Mouse (Mus musculus) heart, embryonic 12.5 days (tissue): ENCODE measurements around the gene Mapre1. TPM values are rescaled to one million over a fixed set of nuclear protein-coding genes. Genes with fewer than 3 reads are reported as not detected.
A peak's percentile ranks its signal among the peaks of the same experiment; 100 is the strongest.

Source experiments
- ATAC-seq: fragments of 200-750 bp; cut with Nextera tagmentation; 2 replicates; pipeline ENCODE4 v1.8.0; 2017; ENCODE audit warnings: moderate TSS enrichment, moderate library complexity; ENCODE audit not compliant: insufficient number of reproducible peaks, low FRiP score
- H3K27ac ChIP-seq: fragments of 300-500 bp; sonication (generic); 2 replicates; pipeline ENCODE4 v1.5.1; 2016; ENCODE audit warnings: mild to moderate bottlenecking, moderate library complexity; ENCODE audit not compliant: poor library complexity, severe bottlenecking
- H3K27me3 ChIP-seq: fragments of 300-500 bp; sonication (generic); replicated peaks from 2 replicates; pipeline ENCODE4 v1.6.1; 2016; ENCODE audit warnings: mild to moderate bottlenecking, moderate library complexity
- H3K36me3 ChIP-seq: fragments of 300-500 bp; sonication (generic); 2 replicates; pipeline ENCODE4 v1.6.1; 2016; ENCODE audit warnings: mild to moderate bottlenecking, moderate library complexity
- H3K4me1 ChIP-seq: fragments of 300-500 bp; sonication (generic); replicated peaks from 2 replicates; pipeline ENCODE4 v1.6.1; 2016; ENCODE audit warnings: mild to moderate bottlenecking
- H3K4me2 ChIP-seq: fragments of 300-500 bp; sonication (generic); 2 replicates; pipeline ENCODE4 v1.6.1; 2016; ENCODE audit warnings: mild to moderate bottlenecking, moderate library complexity
- H3K4me3 ChIP-seq: fragments of 300-500 bp; sonication (generic); 2 replicates; pipeline ENCODE4 v1.5.1; 2016; ENCODE audit warnings: mild to moderate bottlenecking
- H3K9ac ChIP-seq: fragments of 300-500 bp; sonication (generic); 2 replicates; pipeline ENCODE4 v1.6.1; 2016; ENCODE audit warnings: mild to moderate bottlenecking, moderate library complexity
- H3K9me3 ChIP-seq: fragments of 300-500 bp; sonication (generic); replicated peaks from 2 replicates; pipeline ENCODE4 v1.6.1; 2016; ENCODE audit warnings: mild to moderate bottlenecking, moderate library complexity
- WGBS: fragments of 180-500 bp; shearing (Covaris S2); methylation state at CpG from one replicate; pipeline ENCODE4 v1.1.7; 2016; 5-methylcytosine and 5-hydroxymethylcytosine counted together
- polyA plus RNA-seq: library from polyadenylated mRNA; unstranded; fragments of >200 nt; fragmentation: Nextera tagmentation; extraction: Ambion mirVana; gene quantifications from 2 replicates; pipeline ENCODE4 v1.2.1, GENCODE M21; 2016

The Mapre1 gene
- polyA plus RNA-seq, 1 experiment from 2014 or later: 315 TPM

GRCm38 (mm10) chr2:153724871-153725270, 16.2 kb upstream of the Mapre1 start:
- Histone ChIP-seq H3K4me1 (no peaks in the 10 kb centered on the region; the same call in 1 of the 2 replicates), H3K4me2 (no peak overlapping the region), H3K27me3 (no peaks in the 10 kb centered on the region), H3K9me3 (0 out of 2 replicates have a peak, but pooled peaks cover 2% of the 10 kb centered on the region), H3K9ac (no peak overlapping the region), H3K36me3 (no peaks in the 10 kb centered on the region), H3K27ac (no peak overlapping the region), H3K4me3 (no peak overlapping the region)
- ATAC-seq: no peak
- WGBS: 50% methylated on average over 2 of the region's 2 CpGs

GRCm38 (mm10) chr2:153725291-153725690, 15.8 kb upstream of the Mapre1 start:
- 91% methylated on average over 4 of the region's 4 CpGs for WGBS
- H3K27ac ChIP-seq: no peak overlapping the region
- no peaks in the 10 kb centered on the region; the same call in 1 of the 2 replicates for H3K4me1 ChIP-seq
- 0 out of 2 replicates have a peak, but pooled peaks cover 2% of the 10 kb centered on the region for H3K9me3 ChIP-seq
- no peak overlapping the region for H3K4me3 ChIP-seq
- no peaks in the 10 kb centered on the region for H3K27me3 ChIP-seq
- no peaks in the 10 kb centered on the region for H3K36me3 ChIP-seq
- H3K4me2 ChIP-seq: no peak overlapping the region
- H3K9ac ChIP-seq: no peak overlapping the region
- ATAC-seq: no peak

GRCm38 (mm10) chr2:153734033-153734432, 7.0 kb upstream of the Mapre1 start:
- Histone ChIP-seq H3K4me3 (no peak overlapping the region), H3K36me3 (no peaks in the 10 kb centered on the region), H3K27me3 (no peaks in the 10 kb centered on the region), H3K4me2 (no peak overlapping the region), H3K27ac (no peak overlapping the region), H3K9ac (no peak overlapping the region), H3K4me1 (no peaks in the 10 kb centered on the region), H3K9me3 (no peaks in the 10 kb centered on the region)
- WGBS: 64% methylated on average over 4 of the region's 4 CpGs
- ATAC-seq: no peak

GRCm38 (mm10) chr2:153741437-153742065, 477 bp downstream of the Mapre1 start:
- ATAC-seq: peak; percentile 91
- Histone ChIP-seq H3K4me3 (peak overlapping the region; percentile 94), H3K9me3 (no peaks in the 10 kb centered on the region), H3K36me3 (peaks cover 7% of the 10 kb centered on the region), H3K4me1 (peaks cover 46% of the 10 kb centered on the region), H3K27ac (peak overlapping the region; percentile 95), H3K9ac (peak overlapping the region; percentile 96), H3K27me3 (no peaks in the 10 kb centered on the region), H3K4me2 (peak overlapping the region; percentile 87)
- whole genome bisulfite sequencing: 1% methylated on average over 54 of the region's 56 CpGs

GRCm38 (mm10) chr2:153747994-153748393, 6.9 kb downstream of the Mapre1 start:
- Histone ChIP-seq H3K27ac (no peak overlapping the region), H3K4me3 (no peak overlapping the region), H3K9me3 (no peaks in the 10 kb centered on the region), H3K9ac (no peak overlapping the region), H3K27me3 (no peaks in the 10 kb centered on the region), H3K4me2 (no peak overlapping the region), H3K36me3 (peaks cover 41% of the 10 kb centered on the region), H3K4me1 (peaks cover 61% of the 10 kb centered on the region)
- ATAC-seq: no peak

GRCm38 (mm10) chr2:153750363-153750762, 9.3 kb downstream of the Mapre1 start:
- no peak overlapping the region for H3K4me2 ChIP-seq
- peaks cover 47% of the 10 kb centered on the region for H3K36me3 ChIP-seq
- H3K9ac ChIP-seq: no peak overlapping the region
- no peaks in the 10 kb centered on the region for H3K27me3 ChIP-seq
- H3K27ac ChIP-seq: peak overlapping the region; percentile 29; the same call in 1 of the 2 replicates
- 57% methylated on average over 2 of the region's 2 CpGs for WGBS
- no peaks in the 10 kb centered on the region for H3K9me3 ChIP-seq
- no peak for ATAC-seq
- no peak overlapping the region for H3K4me3 ChIP-seq
- peaks cover 37% of the 10 kb centered on the region for H3K4me1 ChIP-seq

- 64% methylated on average over 5 of the region's 5 CpGs for WGBS
- no peak overlapping the region for H3K9ac ChIP-seq
- no peak overlapping the region for H3K4me2 ChIP-seq
- H3K4me3 ChIP-seq: no peak overlapping the region
- peaks cover 25% of the 10 kb centered on the region for H3K4me1 ChIP-seq
- no peaks in the 10 kb centered on the region for H3K27me3 ChIP-seq
- H3K27ac ChIP-seq: no peak overlapping the region
- ATAC-seq: no peak
- H3K36me3 ChIP-seq: peaks cover 88% of the 10 kb centered on the region
- no peaks in the 10 kb centered on the region for H3K9me3 ChIP-seq
These were observed 21.0 kb downstream of the Mapre1 start for GRCm38 (mm10) chr2:153762121-153762520.

- no peak overlapping the region for H3K4me3 ChIP-seq
- no peak overlapping the region for H3K4me2 ChIP-seq
- H3K9me3 ChIP-seq: no peaks in the 10 kb centered on the region
- WGBS: 64% methylated on average over 6 of the region's 6 CpGs
- H3K27me3 ChIP-seq: no peaks in the 10 kb centered on the region
- ATAC-seq: no peak
- peaks cover 72% of the 10 kb centered on the region for H3K36me3 ChIP-seq
- H3K9ac ChIP-seq: no peak overlapping the region; the same call in 1 of the 2 replicates
- H3K4me1 ChIP-seq: 0 out of 2 replicates have a peak, but pooled peaks cover 3% of the 10 kb centered on the region
- no peak overlapping the region for H3K27ac ChIP-seq
These were observed 26.4 kb downstream of the Mapre1 start for GRCm38 (mm10) chr2:153767484-153767883.

GRCm38 (mm10) chr2:153768881-153769280, 27.8 kb downstream of the Mapre1 start:
- no peak for ATAC-seq
- no peak overlapping the region for H3K9ac ChIP-seq
- peaks cover 72% of the 10 kb centered on the region for H3K36me3 ChIP-seq
- no peak overlapping the region for H3K4me3 ChIP-seq
- no peak overlapping the region for H3K27ac ChIP-seq
- WGBS: 89% methylated on average over 2 of the region's 2 CpGs
- H3K9me3 ChIP-seq: no peaks in the 10 kb centered on the region
- H3K4me1 ChIP-seq: no peaks in the 10 kb centered on the region
- H3K4me2 ChIP-seq: no peak overlapping the region
- no peaks in the 10 kb centered on the region for H3K27me3 ChIP-seq

GRCm38 (mm10) chr2:153772950-153773349, 31.9 kb downstream of the Mapre1 start:
- Histone ChIP-seq H3K36me3 (peaks cover 45% of the 10 kb centered on the region), H3K4me3 (no peak overlapping the region), H3K27me3 (no peaks in the 10 kb centered on the region), H3K9ac (no peak overlapping the region), H3K27ac (no peak overlapping the region), H3K4me2 (no peak overlapping the region), H3K4me1 (no peaks in the 10 kb centered on the region), H3K9me3 (no peaks in the 10 kb centered on the region)
- WGBS: 94% methylated on average over 4 of the region's 4 CpGs
- no peak for ATAC-seq

- WGBS: 94% methylated on average over 4 of the region's 4 CpGs
- Histone ChIP-seq H3K9me3 (no peaks in the 10 kb centered on the region), H3K36me3 (peaks cover 29% of the 10 kb centered on the region), H3K27me3 (no peaks in the 10 kb centered on the region), H3K4me1 (peaks cover 10% of the 10 kb centered on the region), H3K9ac (no peak overlapping the region), H3K4me3 (no peak overlapping the region), H3K4me2 (no peak overlapping the region), H3K27ac (no peak overlapping the region)
- no peak for ATAC-seq
These were observed 34.4 kb downstream of the Mapre1 start for GRCm38 (mm10) chr2:153775472-153775871.
